Mouse (Mus musculus) kidney, embryonic 15.5 days (tissue): Measurements from ENCODE around the gene Creg2. TPM values are rescaled to one million over a fixed set of nuclear protein-coding genes. Genes with fewer than 3 reads are reported as not detected.
A peak's percentile ranks its signal among the peaks of the same experiment; 100 is the strongest.
"Not testable (repeated sequence)": the region's sequence is repeated elsewhere in the genome, so short reads cannot be mapped to it uniquely, and the experiment has no call there.

Source experiments
- ATAC-seq: fragments of 200-750 bp; cut with Nextera tagmentation; replicated peaks from 2 replicates; pipeline ENCODE4 v1.8.0; 2017; ENCODE audit warnings: moderate TSS enrichment; ENCODE audit not compliant: low FRiP score
- H3K27ac ChIP-seq: fragments of 300-500 bp; sonication (generic); 2 replicates; pipeline ENCODE4 v1.5.1; 2015; ENCODE audit warnings: mild to moderate bottlenecking, inconsistent platforms
- H3K27me3 ChIP-seq: fragments of 300-500 bp; sonication (generic); 2 replicates; pipeline ENCODE4 v1.6.1; 2015; ENCODE audit warnings: inconsistent platforms
- H3K36me3 ChIP-seq: fragments of 300-500 bp; sonication (generic); 2 replicates; pipeline ENCODE4 v1.6.1; 2015; ENCODE audit warnings: inconsistent platforms
- H3K4me1 ChIP-seq: fragments of 300-500 bp; sonication (generic); 2 replicates; pipeline ENCODE4 v1.6.1; 2015; ENCODE audit warnings: inconsistent platforms
- H3K4me2 ChIP-seq: fragments of 300-500 bp; sonication (generic); 2 replicates; pipeline ENCODE4 v1.6.1; 2015; ENCODE audit warnings: moderate library complexity, mild to moderate bottlenecking, inconsistent platforms
- H3K4me3 ChIP-seq: fragments of 300-500 bp; sonication (generic); replicated peaks from 2 replicates; pipeline ENCODE4 v1.5.1; 2015; ENCODE audit warnings: mild to moderate bottlenecking, inconsistent platforms
- H3K9ac ChIP-seq: fragments of 300-500 bp; sonication (generic); 2 replicates; pipeline ENCODE4 v1.6.1; 2015; ENCODE audit warnings: mild to moderate bottlenecking, inconsistent platforms
- H3K9me3 ChIP-seq: fragments of 300-500 bp; sonication (generic); replicated peaks from 2 replicates; pipeline ENCODE4 v1.6.1; 2016; ENCODE audit warnings: inconsistent platforms
- WGBS: fragments of 180-500 bp; shearing (Covaris S2); methylation state at CpG from one replicate; pipeline ENCODE4 v1.1.7; 2015; ENCODE audit warnings: mixed read lengths; 5-methylcytosine and 5-hydroxymethylcytosine counted together
- polyA plus RNA-seq: library from polyadenylated mRNA; unstranded; fragments of >200 nt; fragmentation: Nextera tagmentation; extraction: Ambion mirVana; gene quantifications from 2 replicates; pipeline ENCODE4 v1.2.1, GENCODE M21; 2015

The Creg2 gene
- polyA plus RNA-seq, 1 experiment from 2014 or later, result 0.18 TPM

DNA sequence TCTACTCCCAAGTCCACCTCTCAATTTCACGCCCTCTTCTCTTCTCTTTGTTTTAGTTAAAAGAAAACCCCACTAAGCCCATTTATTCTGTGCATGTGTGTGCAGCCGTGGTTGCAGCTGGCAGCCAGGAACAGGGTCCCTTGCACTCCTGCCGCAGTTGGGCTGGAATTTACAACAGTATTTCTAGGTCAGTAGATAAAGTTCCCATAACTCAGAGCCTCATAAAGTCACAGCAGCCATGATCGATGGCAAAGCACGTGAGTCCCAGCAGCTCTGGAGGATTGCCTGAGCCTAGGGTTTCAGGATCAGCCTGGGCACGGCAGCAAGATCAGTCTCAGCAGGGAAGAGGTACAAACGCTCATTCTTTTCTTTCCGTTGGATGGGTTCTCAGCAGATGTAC is 32.8 kb downstream of the Creg2 start:
- peak overlapping the region; percentile 16; the same call in 1 of the 2 replicates for H3K4me2 ChIP-seq
- peaks cover 25% of the 10 kb centered on the region for H3K4me1 ChIP-seq
- 0 out of 2 replicates have a peak overlapping the region, but pooled peaks have one; percentile 22 for H3K27ac ChIP-seq
- WGBS, result 18% methylated on average over 8 of the region's 8 CpGs
- no peaks in the 10 kb centered on the region for H3K36me3 ChIP-seq
- H3K9ac ChIP-seq, result no peak overlapping the region
- H3K4me3 ChIP-seq, result no peak overlapping the region
- no peaks in the 10 kb centered on the region; the same call in 1 of the 2 replicates for H3K9me3 ChIP-seq
- no peaks in the 10 kb centered on the region for H3K27me3 ChIP-seq
- ATAC-seq, result 0 out of 2 replicates have a peak, but pooled peaks have one; percentile 43

DNA sequence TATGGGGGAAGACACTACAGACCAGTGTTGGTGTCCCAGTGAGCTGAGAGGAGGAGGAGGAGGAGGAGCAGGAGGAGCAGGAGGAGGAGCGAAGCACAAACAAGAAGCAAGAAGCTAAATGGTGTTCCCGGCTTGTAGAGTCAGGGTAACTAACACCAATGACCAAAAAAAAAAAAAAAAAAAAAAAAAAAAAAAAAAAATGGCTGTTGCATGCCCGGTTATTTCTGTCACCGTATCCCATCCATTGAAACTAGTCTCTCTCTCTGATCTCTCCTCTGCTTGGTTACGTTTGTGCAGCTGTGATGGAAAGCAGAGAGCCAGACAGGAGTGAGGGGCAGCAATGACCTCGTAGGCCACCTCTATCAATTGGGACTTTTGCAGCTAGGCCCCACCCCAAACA is 35.7 kb downstream of the Creg2 start:
- Histone ChIP-seq H3K36me3 (no peaks in the 10 kb centered on the region), H3K27me3 (no peaks in the 10 kb centered on the region), H3K4me2 (no peak overlapping the region), H3K4me3 (no peak overlapping the region), H3K9ac (no peak overlapping the region), H3K9me3 (no peaks in the 10 kb centered on the region; the same call in 1 of the 2 replicates), H3K27ac (no peak overlapping the region), H3K4me1 (peaks cover 33% of the 10 kb centered on the region)
- ATAC-seq, result no peak
- WGBS, result 70% methylated on average over 6 of the region's 6 CpGs

DNA sequence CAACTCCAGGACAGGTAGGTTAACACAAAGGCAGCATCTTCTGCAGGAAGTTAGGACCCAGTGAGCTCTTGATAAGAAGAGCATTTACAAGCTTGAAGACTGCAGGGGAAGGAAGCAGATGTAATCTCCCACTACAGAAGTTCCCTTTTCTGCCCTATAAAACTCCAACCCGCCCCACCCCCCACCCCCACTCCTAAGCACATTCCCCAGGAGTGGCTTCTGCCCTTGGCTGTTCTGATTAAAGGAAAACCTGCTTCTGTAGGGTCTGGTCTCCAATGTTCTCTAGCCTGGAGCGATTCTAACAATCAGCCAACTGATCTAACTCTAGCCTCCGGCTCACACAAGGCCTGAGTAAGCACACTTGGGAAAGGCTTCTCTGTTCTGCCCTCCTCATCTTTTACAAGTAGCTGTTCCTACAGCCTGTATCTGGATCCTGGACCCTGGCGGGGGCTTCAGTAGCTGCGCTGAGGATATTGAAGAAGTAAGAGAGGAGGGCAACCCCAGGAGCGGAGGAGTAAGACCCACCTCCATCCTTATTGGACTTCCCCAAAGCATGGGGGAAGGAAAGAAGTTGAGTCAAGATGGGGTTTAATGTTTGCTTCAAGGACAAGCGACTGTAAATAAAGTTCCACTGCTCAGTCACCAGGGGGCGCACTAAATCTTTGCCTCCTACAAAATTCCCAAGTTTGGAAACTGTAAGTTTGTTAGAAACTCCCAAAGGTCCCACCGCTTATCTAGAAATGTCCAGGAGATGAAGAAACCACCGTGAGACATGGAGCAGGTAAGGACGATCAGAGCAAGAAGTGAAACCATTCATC is 36.6 kb downstream of the Creg2 start:
- ATAC-seq, result no peak; the same call in 1 of the 2 replicates

DNA sequence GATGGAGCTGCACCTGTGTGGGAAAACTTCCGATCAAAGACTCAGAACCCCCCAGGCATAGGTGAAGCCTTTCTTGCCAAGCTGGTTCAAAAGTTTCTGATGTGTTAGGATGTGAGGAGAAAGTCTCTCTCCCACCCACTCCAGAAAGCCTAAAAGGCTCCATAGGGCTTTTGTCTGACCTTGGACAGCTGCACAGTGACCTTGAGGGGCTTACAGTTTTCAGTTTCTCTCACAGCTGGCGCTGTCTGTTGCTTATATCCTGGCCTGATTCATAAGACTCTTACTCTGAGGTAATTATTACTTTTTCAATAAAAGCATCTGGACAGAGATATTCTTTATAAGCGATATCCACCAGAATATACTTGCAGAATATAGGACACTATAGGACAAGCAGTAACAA is 38.2 kb downstream of the Creg2 start:
- no peak overlapping the region for H3K4me2 ChIP-seq
- ATAC-seq, result no peak
- H3K27me3 ChIP-seq, result no peaks in the 10 kb centered on the region
- H3K9ac ChIP-seq, result no peak overlapping the region
- 66% methylated on average over 3 of the region's 3 CpGs for WGBS
- H3K27ac ChIP-seq, result no peak overlapping the region
- H3K9me3 ChIP-seq, result no peaks in the 10 kb centered on the region
- no peak overlapping the region for H3K4me3 ChIP-seq
- peaks cover 37% of the 10 kb centered on the region for H3K4me1 ChIP-seq
- no peaks in the 10 kb centered on the region for H3K36me3 ChIP-seq

More for the DNA sequence above, 36.6 kb downstream of the Creg2 start:
- 0 out of 2 replicates have a peak overlapping the region, but pooled peaks have one; percentile 45 for H3K27ac ChIP-seq
- no peak overlapping the region for H3K9ac ChIP-seq
- no peak overlapping the region for H3K4me3 ChIP-seq
- H3K4me2 ChIP-seq, result peak overlapping the region; percentile 23; the same call in 1 of the 2 replicates
- H3K4me1 ChIP-seq, result peaks cover 33% of the 10 kb centered on the region
- 25% methylated on average over 11 of the region's 11 CpGs for WGBS
- no peaks in the 10 kb centered on the region for H3K27me3 ChIP-seq
- H3K9me3 ChIP-seq, result no peaks in the 10 kb centered on the region
- no peaks in the 10 kb centered on the region for H3K36me3 ChIP-seq

DNA sequence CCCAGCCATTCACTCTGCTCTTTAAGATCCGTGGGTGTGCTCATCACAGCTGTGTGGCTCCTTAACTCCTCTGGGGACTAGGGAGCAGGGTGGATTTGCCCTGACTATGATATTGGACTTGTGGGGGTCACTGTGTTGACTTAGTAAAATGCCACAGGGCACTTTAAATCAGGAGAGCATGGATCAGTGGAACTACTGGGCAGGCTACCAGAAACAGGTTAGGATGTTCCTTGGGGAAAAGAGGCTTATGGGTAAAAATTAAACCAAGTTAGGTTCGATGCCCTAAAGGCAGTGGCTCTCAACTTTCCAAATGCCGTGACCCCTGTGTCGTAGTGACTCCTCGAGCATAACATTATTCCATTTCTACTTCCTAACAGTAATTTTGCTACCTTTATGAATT is 38.8 kb downstream of the Creg2 start:
- no peak overlapping the region for H3K9ac ChIP-seq
- 58% methylated on average over 5 of the region's 5 CpGs for WGBS
- H3K27me3 ChIP-seq, result no peaks in the 10 kb centered on the region

DNA sequence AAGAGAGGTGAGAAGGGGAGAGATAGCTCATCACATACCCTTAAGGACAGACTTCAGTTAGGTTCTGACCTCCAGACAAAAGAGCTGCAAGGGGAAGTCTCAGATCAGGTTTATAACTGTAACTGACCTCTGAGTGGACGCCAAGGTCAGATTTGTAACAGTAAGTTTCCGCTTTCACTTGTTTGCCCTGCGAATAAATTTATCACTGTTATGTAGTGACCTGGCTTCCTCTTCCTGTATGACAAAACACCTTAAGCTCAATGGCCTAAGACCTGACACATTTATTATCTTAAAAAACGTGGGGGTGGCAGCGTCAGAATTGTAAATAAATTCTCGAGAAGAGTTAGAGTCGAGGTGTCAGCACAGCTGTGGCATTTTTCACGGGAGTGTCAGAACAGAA is 42.7 kb downstream of the Creg2 start:
- Histone ChIP-seq H3K4me2 (no peak overlapping the region), H3K27me3 (no peaks in the 10 kb centered on the region), H3K4me3 (no peak overlapping the region), H3K9ac (no peak overlapping the region), H3K4me1 (peaks cover 22% of the 10 kb centered on the region), H3K9me3 (no peaks in the 10 kb centered on the region), H3K36me3 (no peaks in the 10 kb centered on the region), H3K27ac (no peak overlapping the region)
- 10% methylated on average over 8 of the region's 8 CpGs for WGBS
- ATAC-seq, result no peak

More for the DNA sequence above, 38.8 kb downstream of the Creg2 start:
- no peak overlapping the region for H3K27ac ChIP-seq
- no peaks in the 10 kb centered on the region for H3K9me3 ChIP-seq
- H3K4me1 ChIP-seq, result peaks cover 37% of the 10 kb centered on the region
- H3K36me3 ChIP-seq, result no peaks in the 10 kb centered on the region
- H3K4me2 ChIP-seq, result no peak overlapping the region
- no peak overlapping the region for H3K4me3 ChIP-seq
- ATAC-seq, result no peak

DNA sequence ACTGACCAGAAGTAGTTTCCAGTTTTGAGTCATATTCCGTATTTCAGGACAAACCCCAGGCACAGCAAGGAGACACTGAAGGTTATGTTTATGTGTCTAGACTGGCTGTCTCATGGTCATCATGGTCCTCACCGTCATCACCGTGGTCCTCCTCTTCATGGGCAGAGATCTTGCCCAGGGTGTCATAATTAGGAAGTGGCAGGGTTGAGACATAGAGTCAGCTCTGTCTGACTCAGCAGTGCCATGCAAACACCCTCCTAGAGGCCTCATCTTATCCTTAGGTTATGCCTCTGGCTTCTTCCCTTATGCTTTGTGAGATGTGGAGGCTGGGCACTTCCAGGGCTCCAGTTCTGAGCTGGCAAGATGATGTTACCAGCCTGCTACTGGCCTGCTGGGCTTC is 48.8 kb downstream of the Creg2 start:
- 93% methylated on average over 3 of the region's 3 CpGs for WGBS

DNA sequence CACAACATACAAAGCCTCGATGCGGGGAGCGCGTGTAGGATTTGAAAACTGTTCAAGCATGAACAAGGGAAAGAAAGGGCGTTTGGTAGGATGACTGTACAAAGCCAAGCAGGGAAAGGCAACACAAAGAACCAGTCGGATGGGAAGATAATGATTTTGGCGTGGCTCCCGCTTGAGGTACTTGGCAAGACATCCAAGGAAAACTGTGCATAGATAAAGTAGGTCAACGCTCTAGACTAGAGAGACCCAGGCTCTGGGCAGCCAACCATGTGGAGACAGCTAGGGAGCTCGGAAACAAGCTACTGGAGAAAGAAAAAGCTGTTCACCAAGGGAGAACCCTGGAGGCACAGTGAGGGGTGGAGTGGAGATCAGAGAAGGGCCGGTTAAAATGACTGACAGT is 52.5 kb downstream of the Creg2 start:
- 73% methylated on average over 11 of the region's 11 CpGs for whole genome bisulfite sequencing
- Histone ChIP-seq H3K27me3 (no peaks in the 10 kb centered on the region), H3K9me3 (peaks cover 7% of the 10 kb centered on the region; the same call in 1 of the 2 replicates), H3K4me2 (no peak overlapping the region), H3K9ac (no peak overlapping the region), H3K4me1 (no peaks in the 10 kb centered on the region), H3K27ac (no peak overlapping the region), H3K4me3 (no peak overlapping the region), H3K36me3 (no peaks in the 10 kb centered on the region)
- no peak for ATAC-seq

More for the DNA sequence above, 48.8 kb downstream of the Creg2 start:
- no peak for ATAC-seq
- Histone ChIP-seq H3K4me2 (no peak overlapping the region), H3K4me1 (no peaks in the 10 kb centered on the region), H3K9ac (no peak overlapping the region), H3K9me3 (peaks cover 7% of the 10 kb centered on the region; the same call in 1 of the 2 replicates), H3K27ac (no peak overlapping the region), H3K36me3 (no peaks in the 10 kb centered on the region), H3K4me3 (no peak overlapping the region), H3K27me3 (no peaks in the 10 kb centered on the region)

DNA sequence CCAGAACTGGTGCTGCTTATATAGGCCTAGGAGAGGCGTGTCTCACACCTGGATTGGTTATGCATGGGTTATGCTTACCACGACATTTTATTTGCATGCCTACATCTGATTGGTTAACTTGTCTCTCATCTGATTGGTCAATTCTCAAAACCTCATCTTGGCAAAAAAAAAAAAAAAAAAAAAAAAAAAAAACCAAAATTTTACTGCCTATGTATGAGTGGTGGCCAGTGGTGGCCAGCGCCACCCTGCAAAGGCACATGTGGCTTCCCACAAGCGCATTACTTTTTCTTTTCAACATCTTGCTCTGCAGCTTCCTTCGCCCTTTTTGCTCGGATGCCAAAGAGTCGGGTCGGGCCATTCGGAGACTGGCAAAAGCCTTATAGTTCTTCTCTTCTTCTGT is 54.1 kb downstream of the Creg2 start:
- not testable (repeated sequence) for ATAC-seq
- 92% methylated on average over 9 of the region's 9 CpGs for WGBS

DNA sequence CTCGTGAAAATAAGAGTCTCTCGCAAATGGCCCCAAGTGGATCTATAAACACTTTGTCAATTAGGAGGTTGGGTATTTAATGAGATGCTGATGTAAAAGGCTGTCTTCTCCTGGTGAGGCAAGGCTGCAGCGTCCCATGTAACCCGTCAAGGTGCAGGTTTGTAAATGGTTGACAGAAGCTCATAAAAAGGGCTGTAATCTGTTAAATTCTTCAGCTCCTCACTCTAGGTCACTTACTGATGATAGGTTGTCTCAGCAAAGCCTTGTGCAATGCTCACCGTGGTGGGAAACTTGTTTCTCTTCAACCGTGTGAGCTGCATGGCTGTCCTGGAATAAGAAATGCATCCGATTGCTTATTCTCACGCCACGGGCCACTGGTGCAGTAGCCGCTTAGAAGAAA is 57.4 kb downstream of the Creg2 start:
- WGBS, result 63% methylated on average over 10 of the region's 10 CpGs
- H3K9me3 ChIP-seq, result no peaks in the 10 kb centered on the region
- no peak overlapping the region for H3K4me2 ChIP-seq

More for the DNA sequence above, 54.1 kb downstream of the Creg2 start:
- not testable (repeated sequence) for H3K4me3 ChIP-seq, H3K9me3 ChIP-seq, H3K27me3 ChIP-seq, H3K4me1 ChIP-seq, H3K27ac ChIP-seq, H3K9ac ChIP-seq, H3K4me2 ChIP-seq, H3K36me3 ChIP-seq

DNA sequence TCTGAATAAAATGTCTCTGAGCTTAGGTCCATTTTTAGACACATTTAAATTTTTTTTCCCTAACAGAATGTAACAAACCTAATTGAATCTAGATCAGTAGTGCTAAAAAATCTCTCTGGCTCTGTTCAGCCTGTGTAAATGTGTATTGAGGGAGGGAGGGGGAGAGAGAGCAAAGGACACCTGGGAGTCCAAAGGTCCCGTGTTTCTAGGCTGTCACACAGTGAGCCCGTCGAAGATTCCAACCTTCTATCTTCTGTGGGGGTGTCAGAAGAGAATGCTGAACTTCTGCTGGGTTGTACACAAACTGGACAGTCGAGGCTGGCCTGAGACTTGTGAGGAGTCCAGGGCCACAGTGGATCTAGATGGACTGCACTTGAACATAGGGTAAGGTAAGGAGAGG is 59.2 kb downstream of the Creg2 start:
- ATAC-seq, result 0 out of 2 replicates have a peak, but pooled peaks have one; percentile 33
- H3K27me3 ChIP-seq, result no peaks in the 10 kb centered on the region
- H3K9me3 ChIP-seq, result no peaks in the 10 kb centered on the region
- no peaks in the 10 kb centered on the region for H3K36me3 ChIP-seq
- no peak overlapping the region for H3K4me2 ChIP-seq
- H3K27ac ChIP-seq, result no peak overlapping the region
- H3K9ac ChIP-seq, result no peak overlapping the region
- 73% methylated on average over 4 of the region's 4 CpGs for WGBS
- H3K4me3 ChIP-seq, result no peak overlapping the region
- no peaks in the 10 kb centered on the region for H3K4me1 ChIP-seq

More for the DNA sequence above, 57.4 kb downstream of the Creg2 start:
- Histone ChIP-seq H3K9ac (no peak overlapping the region), H3K4me3 (no peak overlapping the region), H3K4me1 (no peaks in the 10 kb centered on the region), H3K36me3 (no peaks in the 10 kb centered on the region), H3K27me3 (no peaks in the 10 kb centered on the region), H3K27ac (no peak overlapping the region)
- no peak for ATAC-seq

DNA sequence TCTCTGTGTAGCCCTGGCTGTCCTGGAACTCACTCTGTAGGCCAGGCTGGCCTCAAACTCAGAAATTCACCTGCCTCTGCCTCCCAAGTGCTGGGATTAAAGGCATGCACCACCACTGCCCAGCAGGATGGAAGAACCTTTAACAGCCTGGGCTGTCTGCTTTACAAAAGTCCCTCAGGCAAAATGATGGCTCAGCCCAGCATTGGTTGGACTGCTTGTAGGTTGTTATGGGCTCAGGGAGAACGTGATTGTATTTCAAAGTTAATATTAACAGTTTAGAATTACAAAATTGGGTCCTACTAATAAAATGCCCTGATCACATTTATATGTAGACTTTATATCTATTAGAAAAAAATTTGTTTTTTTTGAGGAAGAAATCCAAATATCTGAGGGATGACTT is 59.7 kb downstream of the Creg2 start:
- H3K4me1 ChIP-seq, H3K9me3 ChIP-seq, H3K27ac ChIP-seq, H3K36me3 ChIP-seq, H3K4me2 ChIP-seq, H3K27me3 ChIP-seq, H3K4me3 ChIP-seq, H3K9ac ChIP-seq, ATAC-seq: not testable (repeated sequence)
- 67% methylated on average over 1 of the region's 1 CpGs for WGBS
